Mouse (Mus musculus): ENCODE data around the gene Mbd3. TPM values are rescaled to one million over a fixed set of nuclear protein-coding genes. Genes with fewer than 3 reads are reported as not detected.
A peak's percentile ranks its signal among the peaks of the same experiment; 100 is the strongest.

Gene Mbd3
- total RNA-seq, 1 experiment from 2014 or later: 139 TPM

- no peak for DNase-seq
These were observed 25.7 kb upstream of the Mbd3 start for GRCm38 (mm10) chr10:80425041-80425440.

GRCm38 (mm10) chr10:80423562-80423961 lies 24.2 kb upstream of the Mbd3 start:
- no peak for DNase-seq

- peak; percentile 44 for DNase-seq
These were observed 22.5 kb upstream of the Mbd3 start for GRCm38 (mm10) chr10:80421651-80422472.

GRCm38 (mm10) chr10:80421208-80421607 lies 21.9 kb upstream of the Mbd3 start:
- DNase-seq: no peak

GRCm38 (mm10) chr10:80420729-80421128 lies 21.4 kb upstream of the Mbd3 start:
- DNase-seq: no peak

- DNase-seq: no peak
These were observed 20.1 kb upstream of the Mbd3 start for GRCm38 (mm10) chr10:80419419-80419818.

GRCm38 (mm10) chr10:80418311-80418710 lies 19.0 kb upstream of the Mbd3 start:
- DNase-seq: peak; percentile 71

- no peak for DNase-seq
These were observed 18.5 kb upstream of the Mbd3 start for GRCm38 (mm10) chr10:80417841-80418240.

- no peak for DNase-seq
These were observed 18.0 kb upstream of the Mbd3 start for GRCm38 (mm10) chr10:80417371-80417770.

- no peak for DNase-seq
These were observed 16.2 kb upstream of the Mbd3 start for GRCm38 (mm10) chr10:80415566-80415965.

GRCm38 (mm10) chr10:80412656-80413541 lies 13.5 kb upstream of the Mbd3 start:
- peak; percentile 56 for DNase-seq

- DNase-seq: no peak
These were observed 8.6 kb upstream of the Mbd3 start for GRCm38 (mm10) chr10:80407924-80408323.

GRCm38 (mm10) chr10:80406684-80407501 lies 7.5 kb upstream of the Mbd3 start, which contains the start of gene Uqcr11:
Uqcr11 (minus strand) TSS chr10:80406830.
- DNase-seq: peak; percentile 91

GRCm38 (mm10) chr10:80405481-80406173 lies 6.3 kb upstream of the Mbd3 start:
- DNase-seq: no peak

- peak; percentile 74 for DNase-seq
These were observed 3.8 kb upstream of the Mbd3 start for GRCm38 (mm10) chr10:80403044-80403692.

GRCm38 (mm10) chr10:80400704-80401161 lies 1.4 kb upstream of the Mbd3 start:
- DNase-seq: no peak

GRCm38 (mm10) chr10:80399973-80400703 lies 788 bp upstream of the Mbd3 start:
- DNase-seq: no peak

GRCm38 (mm10) chr10:80398719-80399190 lies 595 bp downstream of the Mbd3 start:
- DNase-seq: peak; percentile 98

- DNase-seq: no peak
These were observed 1.2 kb downstream of the Mbd3 start for GRCm38 (mm10) chr10:80398174-80398535.

Data from adrenal gland, postnatal 25 days (tissue).